Mouse (Mus musculus): ENCODE measurements around the gene Apol6. TPM values are rescaled to one million over a fixed set of nuclear protein-coding genes. Genes with fewer than 3 reads are reported as not detected.
"Not testable (repeated sequence)": the region's sequence is repeated elsewhere in the genome, so short reads cannot be mapped to it uniquely, and the experiment has no call there.

Apol6 gene
- polyA plus RNA-seq, 1 experiment from 2014 or later = 0.11 TPM

- Histone ChIP-seq H3K4me2 (ENCODE audit: low read depth, low read length) (no peak overlapping the region), H3K27ac (ENCODE audit: low read length) (peak overlapping the region; percentile 17; the same call in 1 of the 2 replicates), H3K9me3 (replicated peaks; ENCODE audit: control insufficient read depth, low read length) (peaks cover 3% of the 10 kb centered on the region; the same call in 1 of the 2 replicates), H3K9ac (ENCODE audit: low read length) (no peak overlapping the region; the same call in 1 of the 2 replicates), H3K36me3 (ENCODE audit: control insufficient read depth, insufficient read depth) (no peaks in the 10 kb centered on the region), H3K27me3 (ENCODE audit: control insufficient read depth, insufficient read depth, low read length) (no peaks in the 10 kb centered on the region), H3K4me3 (ENCODE audit: low read length) (no peak overlapping the region), H3K4me1 (ENCODE audit: control insufficient read depth, insufficient read depth, low read length) (peaks cover 18% of the 10 kb centered on the region)
- 19% methylated on average over 6 of the region's 6 CpGs for WGBS
- ATAC-seq (replicated peaks; ENCODE audit: extremely low read depth, insufficient read depth, low FRiP score) = peak; percentile 81
Measured at GRCm38 (mm10) chr15:77056001-77056790, 11.7 kb downstream of the Apol6 start.

GRCm38 (mm10) chr15:77056791-77057051, 12.2 kb downstream of the Apol6 start:
- H3K36me3 ChIP-seq (ENCODE audit: control insufficient read depth, insufficient read depth) = no peaks in the 10 kb centered on the region
- no peaks in the 10 kb centered on the region for H3K27me3 ChIP-seq (ENCODE audit: control insufficient read depth, insufficient read depth, low read length)
- no peak overlapping the region for H3K4me2 ChIP-seq (ENCODE audit: low read depth, low read length)
- 39% methylated on average over 3 of the region's 3 CpGs for WGBS
- peaks cover 3% of the 10 kb centered on the region; the same call in 1 of the 2 replicates for H3K9me3 ChIP-seq (replicated peaks; ENCODE audit: control insufficient read depth, low read length)
- no peak overlapping the region for H3K4me3 ChIP-seq (ENCODE audit: low read length)
- ATAC-seq (replicated peaks; ENCODE audit: extremely low read depth, insufficient read depth, low FRiP score) = no peak
- no peak overlapping the region; the same call in 1 of the 2 replicates for H3K27ac ChIP-seq (ENCODE audit: low read length)
- H3K9ac ChIP-seq (ENCODE audit: low read length) = no peak overlapping the region
- H3K4me1 ChIP-seq (ENCODE audit: control insufficient read depth, insufficient read depth, low read length) = peaks cover 18% of the 10 kb centered on the region

- H3K9me3 ChIP-seq (replicated peaks; ENCODE audit: control insufficient read depth, low read length) = peaks cover 3% of the 10 kb centered on the region; the same call in 1 of the 2 replicates
- no peaks in the 10 kb centered on the region for H3K36me3 ChIP-seq (ENCODE audit: control insufficient read depth, insufficient read depth)
- peaks cover 18% of the 10 kb centered on the region for H3K4me1 ChIP-seq (ENCODE audit: control insufficient read depth, insufficient read depth, low read length)
- no peak overlapping the region for H3K27ac ChIP-seq (ENCODE audit: low read length)
- H3K4me3 ChIP-seq (ENCODE audit: low read length) = no peak overlapping the region
- no peak for ATAC-seq (replicated peaks; ENCODE audit: extremely low read depth, insufficient read depth, low FRiP score)
- H3K27me3 ChIP-seq (ENCODE audit: control insufficient read depth, insufficient read depth, low read length) = no peaks in the 10 kb centered on the region
- no peak overlapping the region for H3K9ac ChIP-seq (ENCODE audit: low read length)
- no peak overlapping the region for H3K4me2 ChIP-seq (ENCODE audit: low read depth, low read length)
Measured at GRCm38 (mm10) chr15:77058566-77058965, 14.0 kb downstream of the Apol6 start.

- 90% methylated on average over 4 of the region's 4 CpGs for WGBS
- not testable (repeated sequence) for ATAC-seq (replicated peaks; ENCODE audit: extremely low read depth, insufficient read depth, low FRiP score); H3K4me3 ChIP-seq (ENCODE audit: low read length); H3K9ac ChIP-seq (ENCODE audit: low read length); H3K4me2 ChIP-seq (ENCODE audit: low read depth, low read length); H3K27me3 ChIP-seq (ENCODE audit: control insufficient read depth, insufficient read depth, low read length); H3K27ac ChIP-seq (ENCODE audit: low read length); H3K9me3 ChIP-seq (replicated peaks; ENCODE audit: control insufficient read depth, low read length); H3K36me3 ChIP-seq (ENCODE audit: control insufficient read depth, insufficient read depth)
- H3K4me1 ChIP-seq (ENCODE audit: control insufficient read depth, insufficient read depth, low read length) = peaks cover 18% of the 10 kb centered on the region
Measured at GRCm38 (mm10) chr15:77059416-77059815, 14.9 kb downstream of the Apol6 start.

GRCm38 (mm10) chr15:77062746-77063145, 18.2 kb downstream of the Apol6 start:
- peaks cover 3% of the 10 kb centered on the region; the same call in 1 of the 2 replicates for H3K9me3 ChIP-seq (replicated peaks; ENCODE audit: control insufficient read depth, low read length)
- no peaks in the 10 kb centered on the region for H3K27me3 ChIP-seq (ENCODE audit: control insufficient read depth, insufficient read depth, low read length)
- no peak overlapping the region for H3K27ac ChIP-seq (ENCODE audit: low read length)
- no peak overlapping the region for H3K4me3 ChIP-seq (ENCODE audit: low read length)
- no peaks in the 10 kb centered on the region for H3K4me1 ChIP-seq (ENCODE audit: control insufficient read depth, insufficient read depth, low read length)
- no peak for ATAC-seq (replicated peaks; ENCODE audit: extremely low read depth, insufficient read depth, low FRiP score)
- H3K36me3 ChIP-seq (ENCODE audit: control insufficient read depth, insufficient read depth) = no peaks in the 10 kb centered on the region
- no peak overlapping the region for H3K4me2 ChIP-seq (ENCODE audit: low read depth, low read length)
- H3K9ac ChIP-seq (ENCODE audit: low read length) = no peak overlapping the region

GRCm38 (mm10) chr15:77065259-77065852, 20.8 kb downstream of the Apol6 start:
- no peak overlapping the region for H3K4me3 ChIP-seq (ENCODE audit: low read length)
- H3K4me2 ChIP-seq (ENCODE audit: low read depth, low read length) = no peak overlapping the region
- H3K27ac ChIP-seq (ENCODE audit: low read length) = no peak overlapping the region
- no peak for ATAC-seq (replicated peaks; ENCODE audit: extremely low read depth, insufficient read depth, low FRiP score)
- 79% methylated on average over 6 of the region's 6 CpGs for WGBS
- no peaks in the 10 kb centered on the region for H3K27me3 ChIP-seq (ENCODE audit: control insufficient read depth, insufficient read depth, low read length)
- peaks cover 10% of the 10 kb centered on the region for H3K4me1 ChIP-seq (ENCODE audit: control insufficient read depth, insufficient read depth, low read length)
- no peaks in the 10 kb centered on the region for H3K36me3 ChIP-seq (ENCODE audit: control insufficient read depth, insufficient read depth)
- H3K9me3 ChIP-seq (replicated peaks; ENCODE audit: control insufficient read depth, low read length) = no peaks in the 10 kb centered on the region
- no peak overlapping the region for H3K9ac ChIP-seq (ENCODE audit: low read length)

- peaks cover 10% of the 10 kb centered on the region for H3K4me1 ChIP-seq (ENCODE audit: control insufficient read depth, insufficient read depth, low read length)
- no peak overlapping the region for H3K27ac ChIP-seq (ENCODE audit: low read length)
- no peak overlapping the region for H3K4me3 ChIP-seq (ENCODE audit: low read length)
- H3K4me2 ChIP-seq (ENCODE audit: low read depth, low read length) = no peak overlapping the region
- no peak for ATAC-seq (replicated peaks; ENCODE audit: extremely low read depth, insufficient read depth, low FRiP score)
- no peaks in the 10 kb centered on the region for H3K36me3 ChIP-seq (ENCODE audit: control insufficient read depth, insufficient read depth)
- no peaks in the 10 kb centered on the region for H3K9me3 ChIP-seq (replicated peaks; ENCODE audit: control insufficient read depth, low read length)
- 42% methylated on average over 6 of the region's 6 CpGs for WGBS
- H3K27me3 ChIP-seq (ENCODE audit: control insufficient read depth, insufficient read depth, low read length) = no peaks in the 10 kb centered on the region
- no peak overlapping the region for H3K9ac ChIP-seq (ENCODE audit: low read length)
Measured at GRCm38 (mm10) chr15:77066233-77066632, 21.7 kb downstream of the Apol6 start.

- Histone ChIP-seq H3K4me3 (ENCODE audit: low read length) (no peak overlapping the region), H3K9me3 (replicated peaks; ENCODE audit: control insufficient read depth, low read length) (no peaks in the 10 kb centered on the region), H3K4me1 (ENCODE audit: control insufficient read depth, insufficient read depth, low read length) (peaks cover 17% of the 10 kb centered on the region), H3K4me2 (ENCODE audit: low read depth, low read length) (no peak overlapping the region), H3K27me3 (ENCODE audit: control insufficient read depth, insufficient read depth, low read length) (no peaks in the 10 kb centered on the region), H3K9ac (ENCODE audit: low read length) (0 out of 2 replicates have a peak overlapping the region, but pooled peaks have one; percentile 1), H3K27ac (ENCODE audit: low read length) (peak overlapping the region; percentile 77), H3K36me3 (ENCODE audit: control insufficient read depth, insufficient read depth) (no peaks in the 10 kb centered on the region)
- WGBS = 33% methylated on average over 3 of the region's 3 CpGs
- peak; percentile 71 for ATAC-seq (replicated peaks; ENCODE audit: extremely low read depth, insufficient read depth, low FRiP score)
Measured at GRCm38 (mm10) chr15:77068439-77068861, 23.9 kb downstream of the Apol6 start.

GRCm38 (mm10) chr15:77069019-77069418, 24.5 kb downstream of the Apol6 start:
- Histone ChIP-seq H3K36me3 (ENCODE audit: control insufficient read depth, insufficient read depth) (no peaks in the 10 kb centered on the region), H3K27ac (ENCODE audit: low read length) (peak overlapping the region; percentile 77), H3K4me2 (ENCODE audit: low read depth, low read length) (no peak overlapping the region), H3K4me3 (ENCODE audit: low read length) (no peak overlapping the region), H3K9ac (ENCODE audit: low read length) (no peak overlapping the region), H3K9me3 (replicated peaks; ENCODE audit: control insufficient read depth, low read length) (no peaks in the 10 kb centered on the region), H3K27me3 (ENCODE audit: control insufficient read depth, insufficient read depth, low read length) (no peaks in the 10 kb centered on the region), H3K4me1 (ENCODE audit: control insufficient read depth, insufficient read depth, low read length) (peaks cover 17% of the 10 kb centered on the region)
- WGBS = 40% methylated on average over 3 of the region's 3 CpGs
- peak; percentile 58 for ATAC-seq (replicated peaks; ENCODE audit: extremely low read depth, insufficient read depth, low FRiP score)

Data from heart, embryonic 16.5 days (tissue).